Comparison of ENCODE assay signal across 8 mouse cellular contexts in genomic region chr4:109982681-109983265, GRCm38 (mm10). TPM values are rescaled to one million over a fixed set of nuclear protein-coding genes. Genes with fewer than 3 reads are reported as not detected.
A peak's percentile ranks its signal among the peaks of the same experiment; 100 is the strongest.
DNase-seq lines count a peak whose midpoint lies in the region; ATAC-seq and TF ChIP-seq lines count a peak whose summit lies in the region.

No protein-coding gene starts in this region.

- peaks cover 13% of the 10 kb centered on the region for H3K4me1 ChIP-seq in kidney, postnatal 0 days (replicated peaks; ENCODE audit: insufficient read depth, low read length)
- peaks cover 8% of the 10 kb centered on the region for H3K4me1 ChIP-seq in embryonic facial prominence, embryonic 11.5 days (ENCODE audit: control insufficient read depth, insufficient read depth, low read length)
- H3K4me1 ChIP-seq in intestine, embryonic 14.5 days (replicated peaks; ENCODE audit: control insufficient read depth, insufficient read depth, low read length) = peaks cover 13% of the 10 kb centered on the region; the same call in 1 of the 2 replicates
- peaks cover 32% of the 10 kb centered on the region for H3K4me1 ChIP-seq in neural tube, embryonic 12.5 days

- no peak overlapping the region for H3K9ac ChIP-seq in kidney, postnatal 0 days (ENCODE audit: low read depth, low read length)
- peak overlapping the region; percentile 48 for H3K9ac ChIP-seq in embryonic facial prominence, embryonic 11.5 days (replicated peaks; ENCODE audit: low read length)
- no peak overlapping the region for H3K9ac ChIP-seq in intestine, embryonic 14.5 days (ENCODE audit: low read length)
- H3K9ac ChIP-seq in neural tube, embryonic 12.5 days = no peak overlapping the region

- no peak overlapping the region for H3K27ac ChIP-seq in kidney, postnatal 0 days
- H3K27ac ChIP-seq in embryonic facial prominence, embryonic 11.5 days (replicated peaks; ENCODE audit: low read depth, low read length) = no peak overlapping the region
- no peak overlapping the region for H3K27ac ChIP-seq in intestine, embryonic 14.5 days (ENCODE audit: low read depth)
- H3K27ac ChIP-seq in neural tube, embryonic 12.5 days = no peak overlapping the region

- DNase-seq in kidney, postnatal 0 days (ENCODE audit: low spot score) = no peak
- DNase-seq in kidney, postnatal 10 days = no peak
- DNase-seq in embryonic facial prominence, embryonic 11.5 days (ENCODE audit: low spot score) = no peak
- peak; percentile 67 for DNase-seq in intestine, embryonic 14.5 days (ENCODE audit: low spot score)
- DNase-seq in spleen, adult 12 weeks (ENCODE audit: low spot score) = no peak
- no peak for DNase-seq in urinary bladder, adult 18-20 months (ENCODE audit: low spot score in 2 of 2)
- no peak for DNase-seq in urinary bladder, postnatal 4 days (ENCODE audit: low spot score in 2 of 2)

- H3K4me3 ChIP-seq in kidney, postnatal 0 days (replicated peaks; ENCODE audit: low read depth, low read length) = peak overlapping the region; percentile 41
- peak overlapping the region; percentile 28 for H3K4me3 ChIP-seq in embryonic facial prominence, embryonic 11.5 days (ENCODE audit: low read depth, low read length)
- H3K4me3 ChIP-seq in intestine, embryonic 14.5 days (ENCODE audit: low read depth, low read length) = peak overlapping the region; percentile 18; the same call in 1 of the 2 replicates
- H3K4me3 ChIP-seq in neural tube, embryonic 12.5 days = peak overlapping the region; percentile 28

- H3K9me3 ChIP-seq in kidney, postnatal 0 days (replicated peaks; ENCODE audit: low read length) = no peaks in the 10 kb centered on the region
- no peaks in the 10 kb centered on the region for H3K9me3 ChIP-seq in embryonic facial prominence, embryonic 11.5 days (replicated peaks; ENCODE audit: control insufficient read depth, low read length)
- H3K9me3 ChIP-seq in intestine, embryonic 14.5 days (ENCODE audit: control insufficient read depth, low read length) = no peaks in the 10 kb centered on the region
- H3K9me3 ChIP-seq in neural tube, embryonic 12.5 days = no peaks in the 10 kb centered on the region

- peaks cover 91% of the 10 kb centered on the region for H3K27me3 ChIP-seq in kidney, postnatal 0 days (ENCODE audit: insufficient read depth, low read length)
- H3K27me3 ChIP-seq in embryonic facial prominence, embryonic 11.5 days (ENCODE audit: control insufficient read depth, insufficient read depth, low read length) = peaks cover 80% of the 10 kb centered on the region
- peaks cover 100% of the 10 kb centered on the region for H3K27me3 ChIP-seq in intestine, embryonic 14.5 days (replicated peaks; ENCODE audit: control insufficient read depth, insufficient read depth, low read length)
- H3K27me3 ChIP-seq in neural tube, embryonic 12.5 days (replicated peaks) = peaks cover 95% of the 10 kb centered on the region

- no peak for TF ChIP-seq CTCF in kidney, postnatal 0 days (IDR thresholded peaks at IDR 0.05; ENCODE audit: low read depth)

- no peaks in the 10 kb centered on the region for H3K36me3 ChIP-seq in kidney, postnatal 0 days (ENCODE audit: insufficient read depth, low read length)
- H3K36me3 ChIP-seq in embryonic facial prominence, embryonic 11.5 days (replicated peaks; ENCODE audit: control insufficient read depth, insufficient read depth, low read depth, low read length) = no peaks in the 10 kb centered on the region
- H3K36me3 ChIP-seq in intestine, embryonic 14.5 days (ENCODE audit: control insufficient read depth, insufficient read depth, low read length) = no peaks in the 10 kb centered on the region
- H3K36me3 ChIP-seq in neural tube, embryonic 12.5 days = no peaks in the 10 kb centered on the region

- ATAC-seq in kidney, postnatal 0 days (replicated peaks; ENCODE audit: low FRiP score, low read depth) = no peak
- no peak for ATAC-seq in embryonic facial prominence, embryonic 11.5 days (replicated peaks; ENCODE audit: insufficient number of reproducible peaks, low FRiP score, low TSS enrichment, low read depth)
- no peak for ATAC-seq in intestine, embryonic 14.5 days (replicated peaks; ENCODE audit: low FRiP score, low TSS enrichment, low read depth)
- ATAC-seq in neural tube, embryonic 12.5 days (ENCODE audit: low FRiP score, low read depth) = no peak

- H3K4me2 ChIP-seq in kidney, postnatal 0 days (ENCODE audit: low read length) = peak overlapping the region; percentile 69
- H3K4me2 ChIP-seq in embryonic facial prominence, embryonic 11.5 days (ENCODE audit: low read depth, low read length) = peak overlapping the region; percentile 23
- peak overlapping the region; percentile 36 for H3K4me2 ChIP-seq in intestine, embryonic 14.5 days (ENCODE audit: low read length)
- peak overlapping the region; percentile 52 for H3K4me2 ChIP-seq in neural tube, embryonic 12.5 days (replicated peaks)

- WGBS in kidney, postnatal 0 days = 5% methylated on average over 28 of the region's 30 CpGs
- 3% methylated on average over 30 of the region's 30 CpGs for WGBS in embryonic facial prominence, embryonic 11.5 days
- 4% methylated on average over 29 of the region's 30 CpGs for WGBS in intestine, embryonic 14.5 days
- WGBS in neural tube, embryonic 12.5 days = 1% methylated on average over 30 of the region's 30 CpGs

RNA-seq across cellular contexts. Expression of gene Dmrta2, which starts 4.9 kb away (rescaled TPM):
- 0.10 and 0.22 TPM in 2 replicates for polyA plus RNA-seq in kidney, postnatal 0 days (2015; fragmentation: Nextera tagmentation; extraction: Ambion mirVana)
- polyA plus RNA-seq in embryonic facial prominence, embryonic 11.5 days (2014; fragmentation: Nextera tagmentation; extraction: Ambion mirVana) = 0.86 and 1.3 TPM in 2 replicates
- 0.05 and 0.08 TPM in 2 replicates for polyA plus RNA-seq in intestine, embryonic 14.5 days (2014; fragmentation: Nextera tagmentation; extraction: Ambion mirVana)
- 0.26 and 0.27 TPM in 2 replicates for polyA plus RNA-seq in neural tube, embryonic 12.5 days (2016; fragmentation: Nextera tagmentation; extraction: Ambion mirVana)
